ENCODE assay signal across 7 mouse cellular contexts in genomic region chr13:56682326-56682725, GRCm38 (mm10). TPM values are rescaled to one million over a fixed set of nuclear protein-coding genes. Genes with fewer than 3 reads are reported as not detected.
DNase-seq lines count a peak whose midpoint lies in the region; TF ChIP-seq lines count a peak whose summit lies in the region.

No protein-coding gene starts in this region.

- H3K4me1 ChIP-seq in cerebellum, adult 2 months (ENCODE audit: control insufficient read depth, insufficient read depth, low read length), result peaks cover 12% of the 10 kb centered on the region; the same call in 1 of the 2 replicates
- H3K4me1 ChIP-seq in limb, embryonic 10.5 days, result peaks cover 26% of the 10 kb centered on the region

- H3K27me3 ChIP-seq in cerebellum, adult 2 months (ENCODE audit: control insufficient read depth, insufficient read depth, low read length), result no peaks in the 10 kb centered on the region
- H3K27me3 ChIP-seq in limb, embryonic 10.5 days (ENCODE audit: low read depth, poor library complexity, severe bottlenecking), result no peaks in the 10 kb centered on the region

- peak overlapping the region; percentile 57; the same call in 1 of the 2 replicates for H3K27ac ChIP-seq in cerebellum, adult 2 months (ENCODE audit: insufficient read depth, low read length)
- H3K27ac ChIP-seq in limb, embryonic 10.5 days, result peak overlapping the region; percentile 15; the same call in 1 of the 2 replicates

- peak overlapping the region; percentile 62 for H3K4me3 ChIP-seq in cerebellum, adult 2 months (replicated peaks; ENCODE audit: insufficient read depth, low read depth, low read length)
- H3K4me3 ChIP-seq in limb, embryonic 10.5 days, result no peak overlapping the region

- no peaks in the 10 kb centered on the region for H3K9me3 ChIP-seq in limb, embryonic 10.5 days (replicated peaks)

- peak; percentile 59 for DNase-seq in ovary, adult 18-20 months (ENCODE audit: low spot score)
- DNase-seq in ovary, postnatal 10 days (ENCODE audit: low spot score), result no peak
- peak; percentile 94 to 95 for DNase-seq in cerebellum, adult 2 months
- peak; percentile 66 for DNase-seq in gonadal fat pad, adult 2 months (ENCODE audit: low read depth)
- no peak for DNase-seq in limb, embryonic 10.5 days (ENCODE audit: low spot score)
- DNase-seq in skeletal muscle tissue, adult 2 months (ENCODE audit: low read depth, low spot score), result peak; percentile 71
- DNase-seq in retina, embryonic 14.5 days (ENCODE audit: low spot score), result no peak

- WGBS in cerebellum, adult 2 months, result 9% methylated on average over 17 of the region's 17 CpGs
- WGBS in limb, embryonic 10.5 days, result 88% methylated on average over 17 of the region's 17 CpGs

- no peak for TF ChIP-seq CTCF in cerebellum, adult 2 months (IDR thresholded peaks at IDR 0.05; ENCODE audit: borderline replicate concordance, insufficient read depth, low read depth, low read length)

- peak; percentile 95 for TF ChIP-seq POLR2A in cerebellum, adult 2 months (IDR thresholded peaks at IDR 0.05; ENCODE audit: borderline replicate concordance, insufficient read depth, low read length)

- H3K36me3 ChIP-seq in limb, embryonic 10.5 days, result no peaks in the 10 kb centered on the region

RNA-seq across cellular contexts. Expression of gene Smad5, which starts 20.5 kb away (rescaled TPM):
- polyA plus RNA-seq in cerebellum, adult 2 months (2012; rRNA removed), result 21.4 and 22.4 TPM in 2 replicates
- 25.8 and 31.7 TPM in 2 replicates for polyA plus RNA-seq in gonadal fat pad, adult 2 months (2012; rRNA removed)
- polyA plus RNA-seq in limb, embryonic 10.5 days (2016; fragmentation: Nextera tagmentation; extraction: Ambion mirVana), result 42.1 and 52.3 TPM in 2 replicates

Comparison
In these comparisons a context has a peak if more than half of its experiments do, and no peak if none do; other contexts are left out.
1. DNase-seq: peak in ovary, adult 18-20 months (single experiment), cerebellum, adult 2 months (2 of 2), gonadal fat pad, adult 2 months (single experiment) and skeletal muscle tissue, adult 2 months (single experiment); none in ovary, postnatal 10 days (single experiment), limb, embryonic 10.5 days (single experiment) and retina, embryonic 14.5 days (single experiment).